Comparison of ENCODE assay signal across 7 mouse cellular contexts in genomic region chr5:128436909-128437308, GRCm38 (mm10). TPM values are rescaled to one million over a fixed set of nuclear protein-coding genes. Genes with fewer than 3 reads are reported as not detected.
DNase-seq lines count a peak whose midpoint lies in the region; ATAC-seq and TF ChIP-seq lines count a peak whose summit lies in the region.

No protein-coding gene starts in this region.

- H3K4me3 ChIP-seq in E14TG2a.4 (replicated peaks; ENCODE audit: low read length): 0 out of 2 replicates have a peak overlapping the region, but pooled peaks have one; percentile 29

- no peaks in the 10 kb centered on the region for H3K9me3 ChIP-seq in E14TG2a.4 (ENCODE audit: low read length)

- peaks cover 47% of the 10 kb centered on the region for H3K27me3 ChIP-seq in E14TG2a.4 (ENCODE audit: insufficient read depth, low read length)

- no peak for ATAC-seq in activated CD4-positive, CD25-positive, alpha-beta regulatory T cell, adult 4 months

- no peaks in the 10 kb centered on the region for H3K36me3 ChIP-seq in E14TG2a.4 (ENCODE audit: insufficient read depth, low read length)

- H3K4me1 ChIP-seq in E14TG2a.4 (replicated peaks; ENCODE audit: low read depth, low read length): peaks cover 54% of the 10 kb centered on the region

- TF ChIP-seq CTCF in E14TG2a.4 (conservative IDR thresholded peaks at IDR 0.05; ENCODE audit: low read length): peak; percentile 63

- DNase-seq in ES-CJ7 (ENCODE audit: low read depth, low spot score): peak; percentile 89
- DNase-seq in forelimb bud, embryonic 11.5 days (ENCODE audit: low read depth, low spot score): peak; percentile 56
- DNase-seq in left cerebral cortex, adult 8-10 months (ENCODE audit: low spot score in 2 of 2): peak; percentile 70 to 78
- peak; percentile 79 for DNase-seq in retina, embryonic 14.5 days (ENCODE audit: low spot score)
- no peak for DNase-seq in adrenal gland, adult 2 months

RNA-seq across cellular contexts. Expression of gene Tmem132d, which starts 4.0 kb away (rescaled TPM):
- total RNA-seq in left cerebral cortex, adult 8-10 months (2022): 10 to 100 TPM; 49.1 to 62.3 (median 54.6) TPM
- under 1 TPM; 0.03 to 0.06 TPM for total RNA-seq in adrenal gland, adult 2 months (2021)
- polyA plus RNA-seq in adrenal gland, adult 2 months (2012; rRNA removed): 0.01 and 0.02 TPM in 2 replicates
- not detected for polyA plus RNA-seq in activated CD4-positive, CD25-positive, alpha-beta regulatory T cell, adult 4 months (2017; shearing (Covaris generic))

Comparison
In these comparisons a context has a peak if more than half of its experiments do, and no peak if none do; other contexts are left out.
1. RNA of gene Tmem132d, which starts 4.0 kb away (total RNA-seq): 49.1 to 62.3 TPM in left cerebral cortex, adult 8-10 months; 0.03 to 0.06 TPM in adrenal gland, adult 2 months; every median in the first group is over 10 times any median in the second.